Mouse (Mus musculus) layer of hippocampus, postnatal 25 days (tissue): ENCODE measurements at regions not wholly inside any gene's neighbourhood (a gene's known extent, or its start where the extent isn't known, plus 50 kb on each side); places are given as distances from the start of the nearest gene placed in this dataset.

Experiments used
- DNase-seq, 2 experiments: peaks; one replicate each; pipeline ENCODE4 v3.0.0; 2022; ENCODE audit warnings: mixed read lengths in 2 of 2, low spot score in 1 of 2; ENCODE audit errors: extremely low spot score in 1 of 2

- DNase-seq = no peak
These were observed 481.2 kb upstream of the Pmfbp1 start for GRCm38 (mm10) chr8:109012655-109013054.

- no peak for DNase-seq
These were observed 480.2 kb upstream of the Pmfbp1 start for GRCm38 (mm10) chr8:109013577-109013976.

DNA sequence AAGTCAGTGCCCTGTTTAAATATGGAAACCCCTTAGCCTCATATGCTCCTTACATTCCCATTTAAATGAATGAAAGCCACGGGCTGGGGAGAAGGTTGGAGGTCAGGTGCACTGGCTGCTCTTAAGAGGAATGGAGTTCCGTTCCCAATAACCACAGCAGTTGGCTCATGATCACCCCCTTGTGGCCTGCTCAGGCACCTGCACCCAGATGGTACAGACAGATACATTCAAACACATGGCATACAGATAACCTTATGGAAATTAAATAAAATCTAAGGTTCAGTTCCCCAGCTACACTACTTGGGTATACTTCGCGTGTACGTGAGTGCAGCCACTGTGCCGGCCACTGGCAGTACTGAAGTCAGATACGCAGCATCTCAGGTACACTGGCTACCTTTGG, 479.1 kb upstream of the Pmfbp1 start:
- peak in 1 of 2 experiments; percentile 18 for DNase-seq

DNA sequence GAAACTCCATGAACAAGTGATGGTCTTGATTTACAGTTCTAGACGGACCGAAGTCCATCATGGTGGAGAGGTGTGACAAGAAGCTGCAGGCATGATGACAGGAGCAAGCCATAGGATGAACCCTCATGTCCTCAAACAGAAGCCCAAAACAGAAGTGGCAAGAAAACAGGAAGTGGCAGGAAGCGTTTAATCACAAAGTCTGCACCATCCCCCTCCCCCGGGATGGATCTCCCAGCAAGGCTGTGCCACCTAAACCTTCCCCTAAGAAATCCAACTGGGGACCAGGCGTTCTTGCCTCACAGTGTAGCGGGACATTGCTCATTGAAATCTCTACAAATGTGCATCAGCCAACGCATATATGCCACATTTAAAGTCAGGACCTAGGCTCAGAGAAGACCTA, 474.3 kb upstream of the Pmfbp1 start:
- DNase-seq = no peak

- no peak for DNase-seq
These were observed 473.7 kb upstream of the Pmfbp1 start for GRCm38 (mm10) chr8:109020102-109020501.

DNA sequence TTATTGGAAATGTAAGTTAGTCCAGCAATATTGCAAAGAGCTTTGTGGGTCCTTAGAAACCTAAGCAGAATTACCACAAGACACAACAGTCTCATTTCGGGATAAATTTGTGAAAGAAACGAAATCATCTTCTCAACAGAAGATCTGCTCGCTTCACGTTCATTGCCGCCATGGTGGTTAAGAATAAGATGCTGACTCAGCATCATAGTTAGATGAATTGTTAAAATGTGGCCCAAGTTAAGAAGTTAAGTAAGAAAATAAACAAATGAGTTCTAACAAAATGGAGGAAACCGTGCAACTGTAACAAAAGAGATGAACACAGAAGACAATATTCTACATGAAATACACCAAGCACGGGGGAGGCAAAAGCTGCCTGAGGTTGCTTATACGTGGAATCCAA, 465.9 kb upstream of the Pmfbp1 start:
- no peak for DNase-seq

GRCm38 (mm10) chr8:109053608-109054007, 440.2 kb upstream of the Pmfbp1 start:
- no peak for DNase-seq

DNA sequence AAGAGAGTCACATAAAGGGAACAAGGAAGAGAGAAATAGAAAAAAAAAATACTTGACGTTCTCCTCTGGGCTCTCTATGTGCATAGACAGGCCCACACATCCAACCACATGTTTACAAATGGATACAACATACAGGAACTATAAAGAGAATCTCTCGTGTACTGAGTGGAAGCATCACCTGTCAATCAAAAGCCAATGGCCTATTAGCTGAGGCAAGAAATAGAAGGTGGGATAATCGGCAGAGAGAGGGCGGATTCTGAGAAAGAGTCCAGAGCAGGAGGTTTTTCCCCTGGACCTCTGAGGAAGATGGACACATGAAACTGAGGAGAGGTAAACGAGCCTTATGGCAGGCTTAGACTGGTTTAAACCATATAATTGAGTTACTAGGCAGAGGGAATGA, 434.7 kb upstream of the Pmfbp1 start:
- no peak for DNase-seq

GRCm38 (mm10) chr8:109062376-109062775, 431.5 kb upstream of the Pmfbp1 start:
- DNase-seq = no peak

- DNase-seq = no peak
These were observed 420.1 kb upstream of the Pmfbp1 start for GRCm38 (mm10) chr8:109073715-109074114.

- no peak for DNase-seq
These were observed 418.8 kb upstream of the Pmfbp1 start for GRCm38 (mm10) chr8:109075006-109075405.

DNA sequence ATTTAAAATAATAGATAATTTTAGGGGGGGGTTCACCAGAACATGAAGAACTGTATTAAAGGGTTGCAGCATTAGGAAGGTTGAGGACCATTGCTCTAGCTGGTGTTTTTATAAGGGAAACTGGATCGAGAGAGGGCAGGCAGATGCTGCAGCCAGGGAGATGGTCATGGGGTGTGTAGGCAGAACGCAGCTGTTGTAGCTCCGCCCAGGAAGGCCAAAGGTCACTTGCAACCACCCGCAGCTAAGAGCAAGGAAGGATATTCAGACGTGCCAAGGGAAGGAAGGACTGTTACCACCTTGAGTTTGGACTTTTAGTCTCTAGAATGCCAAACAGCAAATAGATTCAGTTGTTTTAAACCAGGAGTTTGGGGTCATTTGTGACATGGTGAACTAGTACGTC, 414.6 kb upstream of the Pmfbp1 start:
- no peak for DNase-seq

GRCm38 (mm10) chr8:109081295-109081694, 412.5 kb upstream of the Pmfbp1 start:
- DNase-seq = no peak

DNA sequence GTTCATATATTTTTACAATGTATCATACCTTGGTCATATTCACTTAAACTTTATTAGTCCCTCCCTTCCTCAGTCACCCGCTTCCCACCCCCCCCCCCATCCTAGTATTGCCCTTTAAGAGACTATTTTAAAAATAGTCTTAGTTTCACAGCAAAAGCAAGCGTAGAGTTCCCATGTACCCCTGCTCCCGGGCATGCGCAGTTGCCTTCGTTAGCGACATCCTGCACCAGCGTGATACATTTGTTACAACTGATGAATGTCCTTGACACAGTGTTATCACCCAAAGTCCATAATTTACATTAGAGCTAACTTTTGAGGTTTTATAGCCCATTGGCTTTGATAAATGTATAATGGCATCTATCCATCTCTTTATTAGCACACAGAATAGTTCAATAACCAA, 408.7 kb upstream of the Pmfbp1 start:
- no peak for DNase-seq

DNA sequence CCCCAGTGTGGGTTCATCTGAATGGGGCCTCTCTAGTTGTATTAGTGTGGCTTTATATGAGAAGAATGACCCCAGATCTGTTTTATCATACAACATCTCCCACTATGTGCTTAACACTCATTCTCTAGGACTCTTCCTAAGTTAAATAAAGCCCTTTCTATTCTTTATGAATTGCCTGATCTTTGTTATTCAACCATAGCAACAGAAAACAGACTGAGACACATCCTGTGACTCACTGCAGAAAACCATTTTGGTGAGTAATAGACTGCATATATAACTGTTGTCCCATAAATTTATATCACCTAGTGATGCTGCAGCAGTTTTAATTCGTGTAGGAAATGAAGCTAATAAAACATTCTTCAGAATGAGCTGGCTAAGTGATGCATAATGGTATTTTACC, 406.0 kb upstream of the Pmfbp1 start:
- DNase-seq = no peak

DNA sequence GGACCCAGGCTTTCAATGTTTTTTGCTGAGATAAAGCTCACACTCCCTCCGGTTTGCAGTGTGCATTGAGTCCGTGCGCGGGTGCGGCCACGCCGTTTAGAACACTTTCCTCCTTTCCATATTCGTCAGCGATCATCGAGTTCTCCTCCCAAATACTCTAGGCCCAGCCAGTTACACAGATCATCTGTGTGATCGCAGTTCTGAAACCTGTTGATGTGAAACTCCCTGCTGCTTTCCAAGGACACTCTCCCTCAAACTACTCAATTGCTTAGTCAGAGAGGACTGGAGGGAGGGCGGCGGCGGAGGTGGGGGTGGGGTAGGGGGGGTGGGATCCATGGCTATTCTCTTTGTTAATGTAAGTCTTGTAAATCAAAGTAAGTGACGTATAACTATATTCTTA, 394.2 kb upstream of the Pmfbp1 start:
- no peak for DNase-seq

GRCm38 (mm10) chr8:109101416-109101815, 392.4 kb upstream of the Pmfbp1 start:
- no peak for DNase-seq

GRCm38 (mm10) chr8:109104798-109105326, 389.0 kb upstream of the Pmfbp1 start:
- no peak for DNase-seq

- no peak for DNase-seq
These were observed 388.1 kb upstream of the Pmfbp1 start for GRCm38 (mm10) chr8:109105693-109106092.

DNA sequence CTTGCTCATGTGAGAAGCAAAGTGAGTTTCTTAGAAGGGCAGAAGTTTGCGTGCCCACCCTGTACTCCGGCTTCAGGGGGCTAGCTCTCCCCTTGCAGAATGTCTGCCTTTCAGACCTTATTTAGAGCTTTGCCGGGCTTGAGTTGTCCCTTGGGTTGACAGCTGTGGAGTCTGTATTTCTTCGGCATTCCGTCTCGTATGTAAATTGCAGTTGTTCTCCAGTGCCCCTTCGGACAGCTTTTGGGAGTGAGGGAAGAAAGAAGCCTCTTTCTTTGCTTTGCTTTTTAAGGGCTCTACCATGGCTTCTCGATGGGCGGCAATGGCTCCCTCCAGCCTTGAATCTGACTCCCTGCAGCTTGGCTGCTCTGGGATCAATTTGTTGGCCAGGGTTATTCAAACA, 386.9 kb upstream of the Pmfbp1 start:
- no peak for DNase-seq

- DNase-seq = no peak
These were observed 386.1 kb upstream of the Pmfbp1 start for GRCm38 (mm10) chr8:109107762-109108161.

DNA sequence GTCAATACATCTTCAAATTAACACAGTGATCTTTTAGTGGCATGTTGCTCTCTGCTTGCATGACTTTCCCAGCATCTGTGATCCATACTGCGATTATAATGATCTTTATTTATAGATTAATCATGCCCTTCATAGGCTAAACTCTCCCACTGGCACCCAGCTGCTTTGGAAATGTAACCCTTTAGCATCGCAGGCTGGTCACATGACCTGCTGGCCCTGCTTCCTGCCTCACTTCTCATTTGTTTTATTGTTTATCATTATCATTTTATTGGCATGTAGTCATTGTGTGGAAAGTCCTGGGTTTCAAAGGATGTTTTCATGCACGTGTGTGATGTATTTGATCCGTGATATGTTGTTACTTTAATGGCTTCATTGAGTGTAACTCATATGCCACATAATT, 384.4 kb upstream of the Pmfbp1 start:
- DNase-seq = no peak

DNA sequence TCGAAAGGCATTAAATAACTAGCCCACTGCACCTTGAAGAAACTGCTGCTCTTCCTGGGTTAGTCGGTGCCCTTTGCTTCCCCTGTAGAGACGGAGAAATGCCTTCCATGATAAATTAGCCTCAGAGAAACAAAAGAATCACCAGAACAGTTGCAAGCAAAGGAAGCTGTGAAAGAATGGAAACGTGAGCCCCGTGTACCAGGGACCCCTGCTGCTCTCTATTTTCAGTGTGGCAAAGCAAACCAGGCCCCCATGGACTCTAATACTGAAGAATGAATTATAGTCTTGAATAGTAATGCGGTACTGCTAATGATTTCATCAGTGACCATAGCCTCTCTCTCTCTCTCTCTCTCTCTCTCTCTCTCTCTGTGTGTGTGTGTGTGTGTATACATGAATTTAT, 372.1 kb upstream of the Pmfbp1 start:
- no peak for DNase-seq
